Mouse (Mus musculus) urinary bladder, postnatal 25 days (tissue): ENCODE measurements around the gene Dcbld1.
"Not testable (repeated sequence)": the region's sequence is repeated elsewhere in the genome, so short reads cannot be mapped to it uniquely, and the experiment has no call there.

Source experiments
- DNase-seq: peaks from one replicate; pipeline ENCODE4 v3.0.0; 2022; ENCODE audit warnings: low spot score

Gene Dcbld1

DNA sequence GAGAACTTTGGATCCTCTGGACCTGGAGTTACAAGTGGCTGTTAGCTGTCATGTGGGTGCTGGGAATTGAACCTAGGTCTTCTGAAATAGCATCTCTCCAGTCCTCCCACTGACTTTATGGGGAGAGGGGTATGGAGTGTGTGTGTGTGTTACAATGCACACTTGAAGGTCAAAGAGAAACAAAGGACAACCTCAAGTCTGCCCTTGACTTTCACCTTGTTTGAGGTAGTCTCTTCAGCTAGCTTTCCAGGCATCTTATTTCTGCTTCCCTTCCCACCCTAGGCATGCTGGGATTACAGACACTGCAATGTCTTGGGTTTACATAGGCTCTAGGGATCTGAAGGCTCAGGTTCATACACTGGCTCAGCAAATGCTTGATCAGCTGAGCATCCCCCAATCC, 68.9 kb downstream of the Dcbld1 start:
- DNase-seq: no peak

DNA sequence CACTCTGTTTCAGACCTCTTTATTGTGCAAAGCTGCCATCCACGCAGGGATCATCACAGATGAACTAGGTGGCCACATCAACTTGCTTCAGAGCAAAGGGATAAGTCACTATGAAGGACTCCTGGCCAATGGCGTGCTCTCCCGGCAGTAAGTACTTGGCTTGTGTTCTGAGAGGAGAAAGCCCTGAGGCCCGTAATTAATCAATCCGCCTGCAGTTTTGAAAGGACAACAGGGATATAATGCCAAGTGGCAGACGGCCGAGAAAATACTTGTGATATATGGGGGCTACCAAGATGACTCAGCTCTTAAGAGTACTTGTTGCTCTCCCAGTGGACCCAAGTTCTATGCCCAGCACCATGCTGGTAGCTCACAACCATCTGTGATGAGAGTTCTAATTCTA, 71.2 kb downstream of the Dcbld1 start:
- DNase-seq: no peak

DNA sequence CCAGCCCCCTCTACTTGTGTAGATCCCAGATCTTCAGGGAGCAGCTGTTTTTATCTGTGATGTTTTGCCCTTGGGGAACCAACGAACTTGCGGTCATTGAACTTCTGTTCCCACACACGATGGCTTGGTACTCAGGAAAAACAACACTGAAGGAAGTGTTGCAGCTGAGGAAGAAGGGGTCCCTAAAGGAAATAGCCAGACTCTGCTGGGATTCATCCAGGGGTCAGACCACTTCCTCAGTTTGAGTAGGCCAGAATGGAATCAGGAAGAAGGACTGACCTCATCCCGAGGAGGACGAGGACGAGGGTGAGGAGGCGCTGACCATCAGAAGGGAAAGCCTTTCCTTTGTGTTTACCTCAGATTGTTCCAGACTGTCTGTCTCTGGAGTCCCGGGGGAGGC, 75.8 kb downstream of the Dcbld1 start:
- no peak for DNase-seq

DNA sequence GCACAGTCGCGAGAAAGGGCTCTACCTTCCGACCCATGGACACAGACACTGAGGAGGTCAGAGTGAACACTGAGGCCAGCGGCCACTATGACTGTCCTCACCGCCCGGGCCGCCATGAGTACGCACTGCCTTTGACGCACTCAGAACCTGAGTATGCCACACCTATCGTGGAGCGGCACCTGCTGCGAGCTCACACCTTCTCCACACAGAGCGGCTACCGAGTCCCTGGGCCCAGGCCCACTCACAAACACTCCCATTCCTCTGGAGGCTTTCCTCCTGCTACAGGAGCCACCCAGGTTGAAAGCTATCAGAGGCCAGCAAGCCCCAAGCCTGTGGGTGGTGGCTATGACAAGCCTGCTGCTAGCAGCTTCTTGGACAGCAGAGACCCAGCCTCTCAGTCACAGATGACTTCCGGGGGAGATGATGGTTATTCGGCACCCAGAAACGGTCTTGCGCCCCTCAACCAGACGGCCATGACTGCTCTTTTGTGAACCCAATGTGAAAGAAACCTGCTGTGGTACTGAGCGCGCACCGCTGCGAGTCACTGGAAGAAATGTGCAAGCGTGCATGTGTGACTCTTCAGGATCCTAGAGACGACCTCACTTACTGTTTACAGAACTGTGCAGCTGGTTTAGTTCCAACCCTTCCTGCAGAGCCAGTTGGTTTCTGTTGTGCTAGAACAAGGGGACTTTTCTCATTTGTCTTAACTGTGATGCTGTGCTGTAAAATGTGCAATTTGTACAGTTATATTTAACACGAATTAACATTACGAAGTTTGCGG, 86.3 kb downstream of the Dcbld1 start:
- no peak for DNase-seq

DNA sequence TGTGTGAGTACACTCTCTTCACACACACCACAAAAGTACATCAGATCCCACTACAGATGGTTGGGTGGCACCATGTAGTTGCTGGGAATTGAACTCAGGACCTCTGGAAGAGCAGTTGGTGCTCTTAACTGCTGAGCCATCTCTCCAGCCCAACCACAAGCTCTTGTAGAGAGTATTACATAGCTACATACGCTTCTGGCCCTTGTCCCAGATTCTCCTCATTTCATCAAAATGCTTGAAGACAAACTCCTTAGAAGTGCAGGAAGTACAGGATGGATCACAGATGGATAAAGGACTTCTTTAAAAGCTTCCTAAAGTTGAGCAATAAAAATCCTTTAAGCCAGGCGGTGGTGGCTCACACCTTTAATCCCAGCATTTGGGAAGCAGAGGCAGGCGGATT, 88.5 kb downstream of the Dcbld1 start:
- DNase-seq: no peak

DNA sequence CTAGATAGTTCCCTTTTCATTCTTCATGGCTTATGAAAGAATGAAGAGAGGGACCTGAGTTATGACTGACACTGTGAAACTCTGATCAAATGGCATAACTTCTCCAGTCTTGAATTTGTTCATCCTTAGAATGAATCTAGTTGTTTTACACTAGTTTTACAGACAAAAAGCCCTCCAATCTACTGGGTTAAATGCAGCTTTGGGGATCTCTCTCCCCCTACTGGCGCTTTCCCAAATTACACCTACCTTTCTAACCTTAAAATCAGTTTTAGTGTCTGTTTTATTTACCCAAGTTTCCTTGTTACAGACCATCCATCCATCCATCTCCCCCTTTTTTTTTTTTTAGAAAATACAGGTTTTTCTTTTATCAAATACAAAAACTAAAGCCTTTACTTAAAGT, 97.6 kb downstream of the Dcbld1 start:
- peak; percentile 23 for DNase-seq

DNA sequence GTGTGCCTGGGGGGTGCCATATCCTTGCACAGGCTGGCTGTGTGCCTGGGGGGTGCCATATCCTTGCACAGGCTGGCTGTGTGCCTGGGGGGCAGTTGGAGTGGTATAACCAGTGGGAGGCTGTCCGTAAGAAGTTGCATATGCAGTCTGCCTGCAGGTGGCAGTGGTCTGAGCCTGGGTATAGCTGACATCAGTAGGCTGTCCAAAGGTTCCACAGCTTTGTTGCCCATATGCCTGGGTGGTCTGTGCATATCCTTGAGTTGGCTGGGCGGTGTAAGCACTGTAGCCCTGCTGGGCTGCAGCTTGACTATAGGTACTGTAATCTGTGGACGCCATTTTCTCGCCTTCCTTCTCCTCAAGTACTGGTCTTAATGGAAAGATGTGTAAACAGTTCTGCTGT, 109.9 kb downstream of the Dcbld1 start:
- not testable (repeated sequence) for DNase-seq

DNA sequence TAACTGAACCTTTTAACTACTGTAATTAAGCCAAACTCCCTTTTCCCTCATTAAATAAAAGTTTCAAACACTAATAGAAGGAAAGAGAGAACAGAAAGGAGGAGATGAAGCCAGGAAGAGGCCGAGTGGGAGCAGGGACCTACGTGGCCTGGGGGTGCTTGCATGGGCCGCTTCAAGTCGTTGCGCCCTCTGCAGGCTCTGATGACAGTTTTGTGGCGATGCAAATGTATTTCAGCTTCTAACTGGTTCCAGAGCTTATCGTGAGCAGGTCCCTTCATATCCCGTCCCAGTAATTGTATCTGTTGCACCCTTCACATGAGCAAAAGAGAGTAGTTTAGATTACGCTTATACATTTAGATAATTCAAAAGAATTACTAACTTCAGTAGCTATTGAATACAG, 119.8 kb downstream of the Dcbld1 start:
- no peak for DNase-seq

DNA sequence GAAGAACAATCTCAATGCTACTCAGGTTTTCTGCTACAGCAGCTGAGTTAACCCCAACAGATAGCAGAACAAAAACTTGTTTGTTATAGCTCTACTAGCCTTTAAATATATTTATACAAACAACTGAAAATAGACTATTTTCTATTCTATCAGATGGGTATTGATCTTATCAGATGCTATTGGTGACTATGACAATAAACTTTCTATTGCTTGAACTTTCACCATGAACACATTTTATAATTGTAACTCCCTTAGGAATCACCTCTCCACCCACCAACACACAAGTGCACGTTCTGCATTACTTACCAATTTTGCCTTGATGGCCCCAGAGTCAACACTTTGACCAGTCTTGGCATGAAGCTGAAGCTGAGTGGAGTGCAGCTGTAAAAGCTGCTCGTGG, 125.0 kb downstream of the Dcbld1 start, which contains the start of gene Gm26741:
TSS of gene Gm26741 (plus strand) at position 301 of the 400 bp plus-strand sequence.
- DNase-seq: no peak

DNA sequence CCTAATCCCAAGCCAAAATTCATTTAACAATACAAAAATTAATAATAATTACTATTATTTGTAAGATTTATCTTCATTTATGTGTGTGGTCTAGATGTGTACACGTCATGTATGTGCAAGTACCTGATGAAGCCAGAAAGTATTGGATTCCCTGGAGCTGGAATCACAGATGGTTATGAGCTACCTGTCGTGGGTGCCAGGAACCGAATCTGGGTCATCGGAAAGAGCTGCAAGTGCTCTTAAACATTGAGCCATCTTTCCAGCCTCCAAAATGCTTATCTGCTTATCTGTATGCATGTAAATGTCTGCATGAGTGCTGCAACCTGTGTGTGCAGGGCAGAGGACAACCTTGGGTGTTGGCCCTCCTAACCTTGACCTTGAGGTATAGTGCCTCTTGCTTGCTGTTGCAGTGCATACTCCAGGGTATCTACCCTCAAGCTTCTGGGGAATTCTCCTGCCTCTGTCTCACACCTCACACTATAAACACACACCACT, 126.9 kb downstream of the Dcbld1 start:
- no peak for DNase-seq

DNA sequence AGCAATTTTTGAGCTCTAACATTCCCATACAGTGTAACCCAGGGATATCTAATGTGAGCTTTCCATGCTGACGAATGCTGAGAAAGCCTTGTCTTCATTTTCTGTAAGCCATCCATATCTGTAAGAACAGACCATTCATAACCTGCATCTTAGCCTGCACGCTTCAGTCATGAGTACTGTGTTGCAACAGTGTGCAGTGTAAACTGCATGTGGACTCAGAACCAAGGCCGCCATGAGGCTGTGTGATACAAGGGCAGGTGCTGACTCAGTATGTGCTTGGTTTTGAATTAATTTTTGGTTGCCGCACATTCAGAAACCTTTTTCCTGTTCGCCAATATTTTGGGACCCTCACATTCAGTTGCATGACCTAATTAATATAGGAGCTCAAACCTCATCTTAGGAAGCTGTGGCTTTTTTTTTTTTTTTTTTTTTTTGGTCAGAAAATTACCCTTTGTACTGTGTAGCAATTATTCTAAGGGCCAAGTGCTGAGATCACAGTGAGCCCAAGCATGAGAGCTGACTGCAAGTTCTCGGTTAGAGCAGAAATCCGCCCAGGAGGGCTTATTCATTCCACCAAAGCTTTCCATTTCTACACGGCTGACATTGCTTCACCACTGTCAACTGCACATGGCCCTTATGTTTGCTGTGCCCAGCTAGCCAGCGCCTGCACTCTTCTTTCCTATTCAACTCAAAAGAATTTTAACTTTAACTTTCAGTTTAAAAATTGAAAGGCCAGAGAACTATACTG, 127.6 kb downstream of the Dcbld1 start:
- DNase-seq: no peak

DNA sequence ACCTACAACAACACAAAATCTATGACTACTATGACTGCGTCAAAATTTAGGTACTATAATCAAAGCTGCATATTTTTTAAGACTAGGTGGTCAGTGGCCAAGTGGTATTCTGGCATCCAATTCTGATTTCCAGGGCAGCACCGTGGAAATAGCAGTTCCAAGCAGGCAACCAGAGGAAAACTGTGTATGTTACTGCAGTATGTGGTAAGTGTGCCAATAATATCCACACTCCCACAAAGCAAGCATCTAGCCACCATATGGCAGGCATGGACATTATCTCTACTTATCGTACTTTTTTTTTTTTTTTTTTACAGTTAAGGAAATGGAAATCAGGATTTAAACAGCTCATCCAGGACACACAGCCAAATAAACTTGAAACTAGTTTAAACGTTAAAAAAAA, 135.0 kb downstream of the Dcbld1 start:
- DNase-seq: no peak
